In the genomic region with DNA sequence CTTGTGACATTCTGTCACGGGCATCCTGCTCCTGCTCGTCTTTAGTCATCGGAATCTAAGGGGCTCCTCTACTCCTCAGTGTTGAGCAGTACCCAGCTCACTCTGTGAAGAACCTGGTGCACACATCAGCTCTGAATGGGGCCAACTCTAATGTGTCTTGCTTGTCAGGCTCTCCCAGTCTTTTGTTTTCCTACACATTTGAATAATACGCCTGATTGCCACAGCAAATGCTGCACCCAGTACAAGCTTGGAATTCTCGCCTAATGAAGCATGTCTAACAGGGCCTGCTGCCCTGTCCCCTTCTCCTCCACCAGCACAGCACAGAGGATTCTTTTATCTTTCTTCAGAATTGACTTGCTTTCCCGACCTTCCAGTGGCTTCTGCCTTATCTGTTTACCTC, we compare ENCODE assay signal across 12 mouse cellular contexts.
A peak's percentile ranks its signal among the peaks of the same experiment; 100 is the strongest.
DNase-seq lines count a peak whose midpoint lies in the region; ATAC-seq lines count a peak whose summit lies in the region.
"Had no signal": no experiment of that assay in that cellular context is flagged by ENCODE, and none has a peak within 500 bp of the region (broad histone marks: within the 10 kb centered on the region; RNA-seq: fewer than 3 reads in every experiment).

No protein-coding gene starts in this region.

- no peaks in the 10 kb centered on the region for H3K27me3 ChIP-seq in embryonic facial prominence, embryonic 11.5 days (ENCODE audit: control insufficient read depth, insufficient read depth, low read length)
- no peaks in the 10 kb centered on the region for H3K27me3 ChIP-seq in embryonic facial prominence, embryonic 10.5 days (replicated peaks; ENCODE audit: low read depth, poor library complexity, severe bottlenecking)
- H3K27me3 ChIP-seq in forebrain, embryonic 12.5 days: peaks cover 12% of the 10 kb centered on the region; the same call in 1 of the 2 replicates
- H3K27me3 ChIP-seq in kidney, embryonic 14.5 days (ENCODE audit: control insufficient read depth, insufficient read depth, low read length): no peaks in the 10 kb centered on the region
- no peaks in the 10 kb centered on the region for H3K27me3 ChIP-seq in neural tube, embryonic 11.5 days (ENCODE audit: control insufficient read depth, insufficient read depth, low read length)
- H3K27me3 ChIP-seq: stomach, embryonic 15.5 days had no signal

- no peaks in the 10 kb centered on the region; the same call in 1 of the 2 replicates for H3K4me1 ChIP-seq in embryonic facial prominence, embryonic 11.5 days (ENCODE audit: control insufficient read depth, insufficient read depth, low read length)
- peaks cover 54% of the 10 kb centered on the region for H3K4me1 ChIP-seq in embryonic facial prominence, embryonic 10.5 days
- H3K4me1 ChIP-seq in forebrain, embryonic 12.5 days: peaks cover 49% of the 10 kb centered on the region
- peaks cover 33% of the 10 kb centered on the region; the same call in 1 of the 2 replicates for H3K4me1 ChIP-seq in kidney, embryonic 14.5 days (ENCODE audit: control insufficient read depth, insufficient read depth, low read length)
- peaks cover 15% of the 10 kb centered on the region for H3K4me1 ChIP-seq in neural tube, embryonic 11.5 days (ENCODE audit: control insufficient read depth, insufficient read depth, low read length)

- H3K9ac ChIP-seq in embryonic facial prominence, embryonic 11.5 days (replicated peaks; ENCODE audit: low read length): 0 out of 2 replicates have a peak overlapping the region, but pooled peaks have one; percentile 25
- H3K9ac ChIP-seq in forebrain, embryonic 12.5 days: no peak overlapping the region; the same call in 1 of the 2 replicates
- H3K9ac ChIP-seq in kidney, embryonic 14.5 days (ENCODE audit: low read depth, low read length): no peak overlapping the region
- H3K9ac ChIP-seq in neural tube, embryonic 11.5 days (ENCODE audit: low read length): peak overlapping the region; percentile 22; the same call in 1 of the 2 replicates
- H3K9ac ChIP-seq: stomach, embryonic 15.5 days had no signal

- H3K36me3 ChIP-seq in embryonic facial prominence, embryonic 11.5 days (replicated peaks; ENCODE audit: control insufficient read depth, insufficient read depth, low read depth, low read length): no peaks in the 10 kb centered on the region
- H3K36me3 ChIP-seq in embryonic facial prominence, embryonic 10.5 days (replicated peaks): no peaks in the 10 kb centered on the region
- no peaks in the 10 kb centered on the region for H3K36me3 ChIP-seq in forebrain, embryonic 12.5 days (replicated peaks)
- H3K36me3 ChIP-seq in kidney, embryonic 14.5 days (ENCODE audit: control insufficient read depth, insufficient read depth, low read length): no peaks in the 10 kb centered on the region
- no peaks in the 10 kb centered on the region for H3K36me3 ChIP-seq in neural tube, embryonic 11.5 days (ENCODE audit: control insufficient read depth, insufficient read depth, low read length)
- H3K36me3 ChIP-seq: G1E; stomach, embryonic 15.5 days had no signal

- H3K9me3 ChIP-seq in embryonic facial prominence, embryonic 11.5 days (replicated peaks; ENCODE audit: control insufficient read depth, low read length): no peaks in the 10 kb centered on the region
- no peaks in the 10 kb centered on the region for H3K9me3 ChIP-seq in embryonic facial prominence, embryonic 10.5 days
- no peaks in the 10 kb centered on the region for H3K9me3 ChIP-seq in forebrain, embryonic 12.5 days
- no peaks in the 10 kb centered on the region for H3K9me3 ChIP-seq in kidney, embryonic 14.5 days (ENCODE audit: control insufficient read depth, low read length)
- no peaks in the 10 kb centered on the region for H3K9me3 ChIP-seq in neural tube, embryonic 11.5 days (ENCODE audit: control insufficient read depth, low read length)
- H3K9me3 ChIP-seq: stomach, embryonic 15.5 days had no signal

- no peak for ATAC-seq in embryonic facial prominence, embryonic 11.5 days (replicated peaks; ENCODE audit: insufficient number of reproducible peaks, low FRiP score, low TSS enrichment, low read depth)
- peak; percentile 86 for ATAC-seq in forebrain, embryonic 12.5 days (ENCODE audit: low FRiP score)
- ATAC-seq in kidney, embryonic 14.5 days (ENCODE audit: low FRiP score, low TSS enrichment): peak; percentile 51; the same call in 1 of the 2 replicates
- ATAC-seq in neural tube, embryonic 11.5 days (ENCODE audit: insufficient read depth, low FRiP score, low TSS enrichment): peak; percentile 89

- DNase-seq in embryonic facial prominence, embryonic 11.5 days (ENCODE audit: low spot score): no peak
- no peak for DNase-seq in embryonic facial prominence, embryonic 10.5 days (ENCODE audit: low spot score)
- peak; percentile 67 for DNase-seq in neural tube, embryonic 11.5 days (ENCODE audit: low spot score)
- no peak for DNase-seq in thymus, postnatal 0 days (ENCODE audit: low spot score)
- no peak for DNase-seq in gastrocnemius, adult 8-10 months (ENCODE audit: low spot score in 2 of 2)
- no peak for DNase-seq in frontal cortex, adult 2 months (ENCODE audit: extremely low spot score in 1 of 2, low spot score in 1 of 2)
- DNase-seq: liver; lung, postnatal 36 days had no signal

- no peak overlapping the region for H3K4me3 ChIP-seq in embryonic facial prominence, embryonic 11.5 days (ENCODE audit: low read depth, low read length)
- no peak overlapping the region for H3K4me3 ChIP-seq in embryonic facial prominence, embryonic 10.5 days
- no peak overlapping the region for H3K4me3 ChIP-seq in forebrain, embryonic 12.5 days (replicated peaks)
- H3K4me3 ChIP-seq in kidney, embryonic 14.5 days (ENCODE audit: low read length): no peak overlapping the region
- no peak overlapping the region for H3K4me3 ChIP-seq in neural tube, embryonic 11.5 days (ENCODE audit: low read depth, low read length)
- H3K4me3 ChIP-seq: stomach, embryonic 15.5 days had no signal

- H3K27ac ChIP-seq in embryonic facial prominence, embryonic 11.5 days (replicated peaks; ENCODE audit: low read depth, low read length): no peak overlapping the region
- no peak overlapping the region for H3K27ac ChIP-seq in embryonic facial prominence, embryonic 10.5 days (replicated peaks)
- H3K27ac ChIP-seq in forebrain, embryonic 12.5 days: peak overlapping the region; percentile 60
- peak overlapping the region; percentile 14; the same call in 1 of the 2 replicates for H3K27ac ChIP-seq in kidney, embryonic 14.5 days (ENCODE audit: low read depth, low read length)
- H3K27ac ChIP-seq in neural tube, embryonic 11.5 days (ENCODE audit: low read depth, low read length): 0 out of 2 replicates have a peak overlapping the region, but pooled peaks have one; percentile 34
- H3K27ac ChIP-seq: stomach, embryonic 15.5 days had no signal

- no peak overlapping the region for H3K4me2 ChIP-seq in embryonic facial prominence, embryonic 11.5 days (ENCODE audit: low read depth, low read length)
- H3K4me2 ChIP-seq in forebrain, embryonic 12.5 days: peak overlapping the region; percentile 29
- 0 out of 2 replicates have a peak overlapping the region, but pooled peaks have one; percentile 0 for H3K4me2 ChIP-seq in kidney, embryonic 14.5 days (replicated peaks; ENCODE audit: low read depth, low read length)
- H3K4me2 ChIP-seq in neural tube, embryonic 11.5 days (ENCODE audit: low read depth): 0 out of 2 replicates have a peak overlapping the region, but pooled peaks have one; percentile 5
- H3K4me2 ChIP-seq: stomach, embryonic 15.5 days had no signal

- 27% methylated on average over 6 of the region's 6 CpGs for WGBS in embryonic facial prominence, embryonic 11.5 days
- WGBS in embryonic facial prominence, embryonic 10.5 days: 25% methylated on average over 6 of the region's 6 CpGs
- 6% methylated on average over 6 of the region's 6 CpGs for WGBS in forebrain, embryonic 12.5 days
- 24% methylated on average over 6 of the region's 6 CpGs for WGBS in kidney, embryonic 14.5 days
- WGBS in neural tube, embryonic 11.5 days: 7% methylated on average over 6 of the region's 6 CpGs

Comparison
In these comparisons a context has a peak if more than half of its experiments do, and no peak if none do; other contexts are left out.
1. H3K27ac ChIP-seq: peak in forebrain, embryonic 12.5 days (single experiment), kidney, embryonic 14.5 days (single experiment) and neural tube, embryonic 11.5 days (single experiment); none in embryonic facial prominence, embryonic 11.5 days (single experiment) and embryonic facial prominence, embryonic 10.5 days (single experiment).
2. H3K9ac ChIP-seq: peak in embryonic facial prominence, embryonic 11.5 days (single experiment) and neural tube, embryonic 11.5 days (single experiment); none in forebrain, embryonic 12.5 days (single experiment) and kidney, embryonic 14.5 days (single experiment).